Mouse (Mus musculus) v-Abl transformed pro-B cells (cell line): ENCODE measurements at regions not wholly inside any gene's neighbourhood (a gene's known extent, or its start where the extent isn't known, plus 50 kb on each side); places are given as distances from the start of the nearest gene placed in this dataset.
"Not testable (repeated sequence)": the region's sequence is repeated elsewhere in the genome, so short reads cannot be mapped to it uniquely, and the experiment has no call there.

Source experiments
- in situ Hi-C, 2 experiments: fragments of 400-800 bp; cut with MboI; formaldehyde crosslinking; loops; one replicate each; pipeline ENCODE4 v1.15.1; 2025; ENCODE audit not compliant: unreplicated experiment in 2 of 2

GRCm38 (mm10) chr13:60459002-60459401 is 142.7 kb upstream of the Dapk1 start:
- in situ Hi-C loops: loop anchor here (25.0 kb wide), 2 partner anchors 722 to 1822 kb away; partner anchors contain the start of genes 1700014D04Rik (in 1 of the 2) and Spata31d1d (in 1 of the 2)

GRCm38 (mm10) chr13:60466553-60467313 is 135.0 kb upstream of the Dapk1 start:
- in situ Hi-C loops: loop anchor here (5.0 to 25.0 kb wide), 5 partner anchors 622 to 1832 kb away; partner anchors contain the start of genes 1700014D04Rik (in 1 of the 2) and Spata31d1d (in 1 of the 2)

GRCm38 (mm10) chr13:60467821-60468579 is 133.7 kb upstream of the Dapk1 start:
- in situ Hi-C loops: loop anchor here (5.0 to 25.0 kb wide), 5 partner anchors 623 to 1833 kb away; partner anchors contain the start of genes 1700014D04Rik (in 1 of the 2) and Spata31d1d (in 1 of the 2)

GRCm38 (mm10) chr13:60470426-60471398 is 131.0 kb upstream of the Dapk1 start:
- in situ Hi-C loops: loop anchor here (25.0 kb wide), 2 partner anchors 733 to 1833 kb away; partner anchors contain the start of genes 1700014D04Rik (in 1 of the 2) and Spata31d1d (in 1 of the 2)

GRCm38 (mm10) chr13:60471602-60472001 is 130.1 kb upstream of the Dapk1 start:
- in situ Hi-C loops: loop anchor here (25.0 kb wide), 2 partner anchors 734 to 1834 kb away; partner anchors contain the start of genes 1700014D04Rik (in 1 of the 2) and Spata31d1d (in 1 of the 2)

- in situ Hi-C loops: no loop called here
Observed at GRCm38 (mm10) chr13:60476366-60476765, 125.4 kb upstream of the Dapk1 start.

- in situ Hi-C loops: no loop called here
Observed at GRCm38 (mm10) chr13:60478301-60478700, 123.4 kb upstream of the Dapk1 start.

GRCm38 (mm10) chr13:60479043-60479861 is 122.5 kb upstream of the Dapk1 start:
- in situ Hi-C loops: no loop called here

GRCm38 (mm10) chr13:60479862-60480730 is 121.7 kb upstream of the Dapk1 start:
- in situ Hi-C loops: no loop called here

- in situ Hi-C loops: no loop called here
Observed at GRCm38 (mm10) chr13:60480731-60481431, 120.9 kb upstream of the Dapk1 start.

- in situ Hi-C loops: not testable (repeated sequence)
Observed at GRCm38 (mm10) chr13:60481451-60481850, 120.3 kb upstream of the Dapk1 start.

- in situ Hi-C loops: no loop called here
Observed at GRCm38 (mm10) chr13:60481946-60482345, 119.8 kb upstream of the Dapk1 start.

- in situ Hi-C loops: no loop called here
Observed at GRCm38 (mm10) chr13:60486105-60486504, 115.6 kb upstream of the Dapk1 start.

- in situ Hi-C loops: no loop called here
Observed at GRCm38 (mm10) chr13:60486871-60487270, 114.9 kb upstream of the Dapk1 start.

GRCm38 (mm10) chr13:60488131-60488883 is 113.4 kb upstream of the Dapk1 start:
- in situ Hi-C loops: no loop called here

- in situ Hi-C loops: no loop called here
Observed at GRCm38 (mm10) chr13:60488884-60489265, 112.9 kb upstream of the Dapk1 start.

- in situ Hi-C loops: no loop called here
Observed at GRCm38 (mm10) chr13:60491948-60492464, 109.7 kb upstream of the Dapk1 start.
